Mouse (Mus musculus) heart, postnatal 14 days (tissue): ENCODE measurements at regions not wholly inside any gene's neighbourhood (a gene's known extent, or its start where the extent isn't known, plus 50 kb on each side); places are given as distances from the start of the nearest gene placed in this dataset.
A peak's percentile ranks its signal among the peaks of the same experiment; 100 is the strongest.

ENCODE experiments used
- DNase-seq, 2 experiments: peaks; one replicate each; pipeline ENCODE4 v3.0.0; 2021 to 2022
- intact Hi-C: fragments of 180-260 bp; cut with DNase I; formaldehyde crosslinking; loops from one replicate; pipeline ENCODE4 v1.15.1; 2025

DNA sequence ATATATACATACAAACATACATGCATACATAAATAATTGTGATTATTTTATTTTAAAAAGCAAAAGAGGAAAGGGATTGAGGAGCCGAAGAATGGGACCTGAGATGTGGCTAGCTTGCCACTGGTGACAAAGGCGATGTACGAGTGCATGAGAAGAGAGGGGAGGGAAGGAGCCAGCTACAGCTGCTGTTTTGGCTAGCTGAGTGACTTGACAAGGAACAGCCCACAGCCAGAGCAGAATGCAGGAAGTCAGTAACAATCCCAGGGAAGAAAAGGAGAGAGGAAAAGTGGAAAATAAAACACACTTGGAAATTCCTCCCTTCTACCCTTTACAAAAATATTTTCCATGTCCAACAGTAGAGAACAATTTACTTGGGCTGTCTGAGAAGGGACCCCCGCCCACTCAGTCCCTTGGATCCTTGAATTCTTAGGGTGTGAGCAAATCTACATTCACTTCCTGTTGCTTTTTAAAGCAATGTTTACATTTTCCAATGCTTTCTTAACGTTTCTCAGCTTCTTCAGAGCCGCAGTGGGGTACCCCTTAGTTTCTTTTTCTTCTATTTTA, 345.9 kb downstream of the Sox4 start:
- intact Hi-C loops: no loop called here

DNA sequence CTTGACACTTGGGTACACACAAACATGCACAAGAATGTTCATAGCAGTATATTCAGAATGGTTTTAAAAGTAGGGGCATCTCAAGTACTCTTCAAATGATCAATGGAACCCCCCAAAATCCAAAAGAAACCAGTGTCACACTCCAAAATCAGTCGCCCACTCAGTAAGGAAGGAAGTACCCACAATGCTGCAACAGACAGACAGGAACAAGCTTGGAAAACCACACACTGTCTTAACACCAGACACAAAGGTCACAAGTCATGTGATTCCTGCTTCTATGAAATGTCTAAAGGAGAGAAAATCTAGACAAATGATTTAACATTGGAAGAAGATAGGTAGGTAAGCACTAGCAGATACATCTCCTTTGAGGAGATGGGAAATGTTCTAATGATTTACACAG, 346.9 kb downstream of the Sox4 start:
- intact Hi-C loops: no loop called here
- DNase-seq: no peak

More for the DNA sequence above, 345.9 kb downstream of the Sox4 start:
- peak; percentile 39 to 53 for DNase-seq

DNA sequence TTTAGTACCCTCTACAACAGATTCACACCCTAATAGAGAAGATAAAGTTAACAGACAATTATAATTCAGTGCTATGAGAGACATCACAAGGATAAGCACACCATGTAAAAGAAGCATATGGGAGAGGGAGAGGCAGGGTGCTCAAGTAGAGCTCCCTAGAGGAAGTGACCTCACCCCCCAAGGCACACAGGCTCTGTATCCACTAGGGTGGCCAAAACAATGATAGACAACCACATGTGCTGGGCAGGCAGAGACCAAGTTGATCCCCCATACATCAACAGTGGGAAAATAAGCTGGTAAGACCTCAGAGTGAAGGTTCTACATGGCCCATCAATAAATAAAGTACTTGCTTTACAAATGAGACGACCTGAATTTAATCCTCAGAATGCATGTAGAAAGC, 347.7 kb downstream of the Sox4 start:
- intact Hi-C loops: no loop called here
- no peak for DNase-seq

DNA sequence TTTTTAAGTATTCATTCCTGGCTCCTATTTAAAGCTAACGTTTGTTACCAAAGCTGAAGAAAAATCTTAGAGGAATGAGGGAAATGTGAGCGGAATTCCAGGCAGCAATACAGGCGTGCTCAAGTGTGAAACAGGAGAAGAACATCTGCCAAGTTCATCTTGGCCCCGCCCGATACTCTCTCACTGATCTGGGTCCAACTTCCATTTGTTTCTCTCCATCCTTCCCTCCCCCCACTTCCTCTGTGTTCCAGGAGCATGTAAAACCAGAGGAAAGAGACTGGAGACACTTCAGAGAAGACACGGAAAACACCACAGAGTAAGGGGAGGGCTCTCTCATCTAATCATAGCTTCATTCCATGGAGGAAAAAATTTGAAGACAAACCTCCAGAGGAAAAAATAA, 346.7 kb downstream of the Gm11361 start:
- DNase-seq: peak; percentile 30 to 40
- intact Hi-C loops: no loop called here

DNA sequence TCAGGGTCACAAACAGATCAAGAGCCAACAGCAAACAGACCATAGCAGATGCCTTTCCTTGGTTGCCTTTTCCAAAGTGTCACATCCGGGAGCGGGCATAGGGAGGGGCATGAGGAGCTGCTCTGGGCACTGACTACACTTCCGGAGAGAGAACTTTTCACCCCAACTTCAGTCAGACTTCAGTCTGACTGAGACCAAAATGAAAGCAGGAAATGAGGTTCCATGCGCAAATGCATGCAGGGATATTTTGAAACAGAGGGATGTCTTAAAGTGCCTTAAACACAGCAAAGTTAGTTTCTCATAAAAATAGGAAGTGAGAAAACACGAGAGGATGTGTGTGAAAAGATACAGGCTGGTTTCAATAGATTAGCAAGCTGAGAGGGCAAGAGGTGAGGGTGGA, 343.5 kb downstream of the Gm11361 start:
- intact Hi-C loops: no loop called here
- peak in 1 of 2 experiments; percentile 17 for DNase-seq

DNA sequence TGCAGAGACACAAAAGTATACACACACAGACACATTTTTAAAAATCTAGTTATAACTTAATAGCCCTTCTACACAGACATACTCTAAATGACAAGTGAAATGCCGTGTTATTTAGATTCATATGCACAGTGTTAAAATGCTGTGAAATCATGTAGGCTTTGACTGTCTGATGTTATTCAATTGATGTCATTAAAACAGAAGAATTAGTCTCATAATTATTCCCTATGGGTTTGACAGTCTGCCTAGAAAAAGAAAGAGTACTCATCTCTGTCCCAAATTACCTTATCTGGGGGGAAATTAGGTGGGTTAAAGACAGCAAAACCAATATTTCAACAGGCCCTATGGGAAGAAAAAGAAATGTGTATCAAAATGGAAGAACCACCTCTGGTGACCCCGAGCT, 339.0 kb downstream of the Gm11361 start:
- DNase-seq: no peak
- intact Hi-C loops: loop anchor here (10.0 kb wide), 1 partner anchor 172 kb away; no protein-coding TSS in a partner anchor

DNA sequence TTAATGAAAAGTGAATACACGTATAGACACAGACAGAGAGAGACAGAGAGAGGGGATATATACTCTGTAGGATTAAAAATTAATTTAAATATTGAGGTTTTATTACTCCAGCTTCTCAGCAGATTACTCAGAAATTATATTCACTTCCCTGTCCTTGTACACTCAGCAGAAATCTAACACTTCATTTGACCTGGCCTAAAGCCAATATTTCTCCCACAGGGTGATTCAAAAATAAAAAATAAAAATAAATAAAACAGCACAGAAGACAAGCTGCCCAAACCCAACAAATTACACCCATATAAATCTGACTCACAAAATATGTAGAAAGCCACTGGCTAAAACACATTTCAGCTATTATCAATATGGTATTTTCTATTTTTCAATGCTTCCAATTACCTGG, 334.8 kb downstream of the Gm11361 start:
- intact Hi-C loops: loop anchor here (5.0 to 10.0 kb wide), 2 partner anchors 70 to 167 kb away; no protein-coding TSS in a partner anchor
- no peak for DNase-seq

DNA sequence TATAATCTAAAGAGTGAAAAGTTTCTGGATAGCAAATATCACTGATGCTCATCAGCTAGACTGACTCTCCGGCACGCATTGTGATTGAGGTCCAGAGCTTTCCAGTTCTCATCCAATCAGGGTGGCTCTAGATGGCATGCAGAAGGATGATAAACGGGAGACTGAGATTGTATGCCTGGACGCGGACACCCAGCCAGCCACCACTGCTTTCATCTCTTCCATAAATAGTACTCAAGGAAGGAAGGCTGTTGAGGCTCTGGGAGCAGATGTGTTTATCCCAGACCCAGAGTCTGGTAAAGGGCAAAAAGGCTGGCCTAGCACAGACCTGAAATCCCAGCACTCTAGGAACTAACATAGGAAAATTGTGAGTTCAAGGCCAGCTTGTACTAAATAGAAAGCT, 330.6 kb downstream of the Gm11361 start:
- intact Hi-C loops: no loop called here

DNA sequence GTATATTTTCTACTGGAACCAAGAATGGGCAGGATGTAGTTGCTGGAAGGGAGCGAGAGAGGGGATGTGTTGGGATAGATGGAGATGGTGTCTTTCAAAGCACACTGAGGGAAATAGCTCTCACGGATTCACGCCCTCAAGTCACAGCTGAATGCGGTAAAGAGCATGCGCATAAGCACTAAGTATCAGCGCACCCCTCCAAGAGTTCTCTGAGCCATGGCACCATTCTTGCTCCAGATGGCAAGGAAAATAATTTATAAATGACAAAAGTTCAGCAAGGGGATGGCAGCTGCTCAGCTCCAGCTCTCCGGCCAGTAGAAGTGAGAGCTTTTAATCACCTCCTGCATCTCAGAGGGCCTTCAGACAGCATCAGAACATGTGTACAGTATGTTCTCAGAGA, 329.4 kb downstream of the Gm11361 start:
- no peak for DNase-seq
- intact Hi-C loops: no loop called here

More for the DNA sequence above, 330.6 kb downstream of the Gm11361 start:
- DNase-seq: no peak

DNA sequence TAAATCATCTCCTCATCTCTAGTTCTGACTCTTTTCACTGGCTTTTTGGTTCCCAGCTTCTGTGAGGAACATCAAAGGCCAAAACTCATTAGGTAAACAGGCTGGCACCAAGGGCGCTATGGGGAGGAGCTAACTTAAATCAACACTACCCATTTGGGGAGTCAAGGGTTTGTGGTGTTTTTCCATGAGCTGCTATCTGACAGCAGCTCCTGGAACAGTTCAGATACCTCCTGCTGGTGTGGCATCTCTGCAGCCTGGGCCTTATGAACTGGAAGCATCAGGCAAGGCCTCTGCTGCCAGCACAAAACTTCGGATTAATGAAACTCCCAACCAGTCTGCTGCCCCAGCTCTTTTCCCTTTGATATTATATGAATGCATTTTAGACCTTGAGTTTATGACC, 328.8 kb downstream of the Gm11361 start:
- DNase-seq: no peak
- intact Hi-C loops: no loop called here

DNA sequence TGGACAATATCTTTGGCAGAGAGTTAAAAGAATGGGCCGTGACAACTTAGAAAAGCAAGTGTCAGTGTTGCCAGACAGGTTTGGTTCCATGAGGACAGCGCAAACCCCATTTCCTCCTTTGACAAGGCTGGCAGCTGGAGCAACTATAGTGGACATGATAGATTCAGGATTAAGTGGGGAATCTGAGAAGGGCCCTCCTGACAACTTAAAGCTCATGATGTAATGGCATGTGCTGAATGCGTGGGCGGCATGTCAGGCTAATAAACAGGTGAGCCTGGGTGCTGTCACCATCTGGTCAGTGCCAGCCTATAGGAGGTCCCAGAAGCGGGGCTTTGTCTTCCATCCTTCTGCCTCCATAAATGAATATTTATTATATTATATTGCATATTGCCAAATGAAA, 326.3 kb downstream of the Gm11361 start:
- intact Hi-C loops: no loop called here
- no peak for DNase-seq

DNA sequence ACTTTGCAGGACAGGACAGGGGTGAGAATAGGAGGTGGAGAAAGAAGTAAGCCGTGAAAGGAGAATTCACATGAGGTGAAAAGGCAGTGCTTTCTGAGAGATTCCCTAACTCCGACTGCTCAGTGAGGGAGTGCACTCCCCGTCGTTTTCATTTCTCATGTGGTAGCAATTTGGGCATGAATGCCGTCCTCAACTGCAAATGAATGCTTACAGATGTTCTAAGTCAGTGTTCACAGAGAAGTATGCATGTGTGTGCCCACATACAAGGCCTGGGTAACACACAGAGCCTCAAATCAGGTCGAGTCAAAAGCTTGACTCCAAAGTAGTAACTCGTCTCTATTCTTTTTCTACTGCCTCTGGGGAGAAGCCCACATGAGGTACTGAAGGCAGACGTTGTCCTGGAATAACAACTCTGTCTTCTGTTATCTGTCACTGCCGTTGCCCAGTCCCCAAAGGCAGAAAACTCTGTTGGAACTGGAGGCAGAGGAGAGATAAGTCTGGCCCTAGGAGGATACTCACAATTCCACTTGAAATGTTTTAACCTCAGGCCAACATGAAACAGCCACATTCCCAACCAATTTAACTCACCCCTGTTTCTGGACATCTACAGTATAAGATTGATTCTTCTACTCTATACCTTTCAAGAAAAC, 318.0 kb downstream of the Gm11361 start:
- DNase-seq: no peak
- intact Hi-C loops: no loop called here

DNA sequence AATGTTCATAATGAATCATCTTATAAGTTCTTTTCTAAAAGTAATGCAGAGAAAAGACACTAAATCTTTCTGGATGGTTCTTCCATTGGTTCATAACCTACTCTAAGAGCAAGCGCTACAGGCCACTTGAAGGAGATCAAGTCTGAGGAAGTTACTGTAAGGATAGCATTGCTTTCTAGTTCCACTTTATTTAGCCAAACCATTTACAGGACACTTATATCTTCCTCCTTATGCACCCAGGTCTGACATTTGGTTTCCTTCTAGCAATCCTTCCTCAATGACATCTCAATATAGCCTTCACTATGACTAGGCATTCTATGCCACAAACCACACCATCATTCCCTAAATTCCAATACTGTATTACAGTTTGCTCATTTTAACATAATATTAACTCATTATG, 316.0 kb downstream of the Gm11361 start:
- intact Hi-C loops: no loop called here
- DNase-seq: no peak

DNA sequence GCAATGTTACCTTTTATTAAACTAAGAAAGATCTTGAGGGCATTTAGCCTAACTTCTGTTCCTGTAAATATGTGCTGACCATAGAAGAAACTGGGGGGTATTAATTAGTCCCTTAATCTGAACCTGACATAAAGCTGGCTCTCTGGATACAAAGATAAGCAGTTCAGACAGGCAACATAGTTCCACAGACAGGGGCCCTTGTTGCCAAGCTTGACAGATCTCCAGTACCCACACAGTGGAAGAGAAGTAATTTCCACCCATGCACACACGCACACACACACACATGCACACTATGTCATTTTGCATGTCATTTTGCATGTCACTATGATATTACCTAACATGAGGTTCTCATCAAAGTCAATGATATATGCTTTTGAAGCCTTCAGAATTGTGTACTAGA, 315.1 kb downstream of the Gm11361 start:
- no peak for DNase-seq

DNA sequence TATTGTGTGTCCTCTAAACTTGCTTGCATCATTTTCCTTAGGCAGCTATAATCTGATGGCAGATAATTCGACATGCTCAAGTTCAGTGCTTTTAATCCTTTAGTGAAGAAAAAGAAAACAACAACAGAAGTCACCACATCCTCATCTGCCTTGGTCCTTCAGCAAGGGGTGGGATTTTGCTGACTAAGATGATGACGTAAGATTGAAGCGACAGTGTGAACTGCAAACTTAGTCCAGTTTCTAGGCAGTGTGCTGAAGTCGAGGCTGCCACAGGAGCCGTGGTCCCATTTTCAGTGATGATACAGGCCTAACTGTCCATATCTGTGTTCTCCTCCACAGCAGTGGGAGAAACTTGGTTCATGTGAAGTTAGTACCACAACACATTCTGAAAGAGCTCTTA, 314.4 kb downstream of the Gm11361 start:
- intact Hi-C loops: no loop called here

More for the DNA sequence above, 315.1 kb downstream of the Gm11361 start:
- intact Hi-C loops: no loop called here

DNA sequence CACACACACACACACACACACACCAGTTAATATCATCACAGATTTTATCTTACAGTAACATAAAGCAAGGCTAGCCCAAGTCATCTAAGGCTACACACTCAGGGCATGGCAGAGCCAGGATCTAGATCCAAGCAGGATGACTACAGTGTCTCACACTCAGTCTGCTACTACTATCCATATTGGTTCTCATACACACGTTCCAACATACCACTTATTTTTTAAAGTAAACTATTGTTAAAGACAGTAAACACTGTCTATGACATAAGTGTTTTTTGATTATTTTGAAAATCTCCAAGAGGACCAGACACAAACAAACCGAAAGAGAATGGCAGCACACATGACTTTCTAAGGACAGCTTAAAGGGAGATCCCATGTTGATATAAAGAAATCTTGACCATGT, 306.3 kb downstream of the Gm11361 start:
- DNase-seq: no peak
- intact Hi-C loops: no loop called here

More for the DNA sequence above, 314.4 kb downstream of the Gm11361 start:
- DNase-seq: no peak

DNA sequence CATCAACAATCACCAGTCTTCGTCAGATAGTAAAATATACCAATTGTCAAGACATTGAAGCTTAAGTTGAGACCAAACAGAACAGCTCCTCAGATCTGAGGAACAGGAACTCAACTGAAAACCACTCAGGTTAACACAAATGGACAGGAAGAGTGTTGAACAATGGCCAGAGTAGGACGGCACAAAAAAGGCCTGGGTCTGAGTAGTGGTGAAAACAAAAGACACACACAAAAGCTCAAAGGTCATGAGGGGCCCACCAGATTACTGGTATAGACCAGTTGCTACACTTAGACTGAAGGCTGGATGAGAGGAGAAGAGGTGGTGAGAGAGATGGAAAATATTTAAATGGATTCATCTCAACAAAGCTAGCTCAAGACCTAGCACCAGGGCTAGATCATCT, 302.8 kb downstream of the Gm11361 start:
- intact Hi-C loops: no loop called here

DNA sequence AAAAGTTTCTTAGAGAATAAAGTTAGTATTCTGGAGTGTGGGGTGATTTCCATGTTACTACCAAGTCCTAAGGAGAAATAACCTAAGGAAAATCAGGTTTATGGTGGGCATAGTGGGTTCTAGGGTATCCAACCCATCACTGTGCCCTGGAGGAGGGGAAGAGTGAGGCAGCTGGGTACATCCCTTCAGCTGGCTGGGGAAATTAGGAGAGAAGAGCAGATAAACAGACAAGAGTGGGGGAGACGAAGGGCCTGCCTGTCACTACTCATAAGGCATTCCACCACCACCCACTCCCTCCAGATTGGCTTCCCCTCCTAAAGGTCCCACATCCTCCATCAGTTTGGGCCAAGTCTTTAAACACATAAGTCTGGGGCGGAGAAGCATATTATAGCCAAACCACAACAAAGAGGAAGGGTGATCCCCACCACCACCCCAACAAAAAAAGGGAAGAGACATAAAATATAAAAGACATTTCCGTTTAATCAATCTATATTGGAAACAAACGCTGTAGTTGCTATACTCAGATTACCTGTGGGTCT, 299.8 kb downstream of the Gm11361 start:
- no peak for DNase-seq
- intact Hi-C loops: no loop called here

More for the DNA sequence above, 302.8 kb downstream of the Gm11361 start:
- DNase-seq: no peak

DNA sequence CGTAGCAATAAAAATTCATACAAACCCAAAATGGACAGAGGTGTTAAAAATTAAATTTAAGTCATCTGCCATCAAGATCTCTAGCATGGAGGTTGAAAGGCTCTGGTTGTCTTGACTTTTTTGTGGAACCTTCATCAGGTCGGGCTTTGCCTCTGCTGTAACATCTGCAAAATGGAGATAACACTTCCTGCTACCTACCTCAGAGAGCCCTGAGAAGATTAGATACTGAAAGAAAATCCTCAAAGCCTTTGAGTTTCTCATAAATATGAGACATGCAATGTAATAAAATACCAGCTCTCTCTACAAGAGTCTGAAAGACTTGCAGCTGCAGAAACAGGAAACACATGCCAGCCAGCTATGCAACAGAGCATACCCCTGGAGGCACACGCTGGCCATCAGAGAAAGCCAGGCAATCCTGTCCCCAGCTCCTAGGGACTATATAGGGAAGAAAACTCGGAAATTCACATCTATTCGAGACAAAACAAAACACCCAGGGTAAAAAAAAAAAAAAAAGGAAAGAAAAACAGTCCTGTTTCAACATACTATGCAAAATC, 299.1 kb downstream of the Gm11361 start:
- no peak for DNase-seq
- intact Hi-C loops: no loop called here

DNA sequence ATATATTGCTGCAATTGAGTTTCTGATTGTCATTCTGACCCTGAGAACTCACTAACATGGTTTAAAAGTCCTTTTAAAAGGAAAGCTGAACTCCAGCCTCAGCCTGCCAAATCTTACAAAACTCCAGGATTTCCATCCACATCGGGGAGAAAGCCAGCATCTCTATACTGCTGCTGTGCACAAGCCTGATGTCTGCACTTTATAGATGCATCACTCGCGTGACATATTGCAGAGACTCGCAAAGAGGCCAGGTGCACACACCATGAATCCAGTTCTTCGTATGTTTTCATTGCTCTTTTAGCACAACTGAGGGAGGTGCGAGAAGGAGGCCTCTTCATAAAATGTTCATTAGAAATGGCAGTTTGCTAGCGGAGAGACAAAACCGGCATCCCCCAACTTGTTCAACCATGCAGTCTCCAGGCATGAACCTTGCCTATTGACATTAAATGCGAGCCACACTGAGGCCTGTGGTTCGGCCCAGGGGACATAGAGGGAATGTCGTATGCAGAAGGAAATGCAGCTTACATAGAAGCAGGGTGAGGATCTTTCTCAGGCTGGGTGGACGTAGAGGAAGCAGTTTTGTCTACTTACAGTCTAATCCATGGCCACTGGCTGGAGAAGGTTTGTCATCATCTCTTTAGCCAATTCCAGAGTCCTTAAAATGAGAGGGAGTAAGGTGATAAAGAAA, 297.0 kb downstream of the Gm11361 start:
- no peak for DNase-seq
- intact Hi-C loops: no loop called here
